Mouse (Mus musculus): ENCODE measurements at regions not wholly inside any gene's neighbourhood (a gene's known extent, or its start where the extent isn't known, plus 50 kb on each side); places are given as distances from the start of the nearest gene placed in this dataset.

GRCm38 (mm10) chr3:147531608-147532180 is 679.5 kb downstream of the Ttll7 start:
- DNase-seq: no peak

Data from thymus, adult 18-20 months (tissue).